ENCODE assay signal across 28 mouse cellular contexts in genomic region chr11:38540097-38540496, GRCm38 (mm10).
"Had no signal": no experiment of that assay in that cellular context is flagged by ENCODE, and none has a peak within 500 bp of the region (broad histone marks: within the 10 kb centered on the region; RNA-seq: fewer than 3 reads in every experiment).

No protein-coding gene starts in this region.

- H3K4me3 ChIP-seq: embryonic facial prominence, embryonic 10.5 days; embryonic facial prominence, embryonic 12.5 days; embryonic facial prominence, embryonic 13.5 days; embryonic facial prominence, embryonic 15.5 days; erythroblast, embryonic 14.5 days; forebrain, embryonic 10.5 days; forebrain, embryonic 12.5 days; forebrain, embryonic 13.5 days; forebrain, embryonic 15.5 days; gastrocnemius, adult 2 months had no signal

- DNase-seq: cerebellum, adult 2 months; cerebellum, adult 8-10 months; cerebellum, adult 9-10 months; cerebellum, adult 9-11 months; cerebellum, postnatal 10 days; cerebellum, postnatal 14 days; cerebellum, postnatal 25 days; cerebellum, postnatal 36 days; embryo, embryonic 11 days; forebrain, postnatal 0 days; gastrocnemius, adult 2 months; gastrocnemius, postnatal 10 days; gastrocnemius, postnatal 14 days; gastrocnemius, postnatal 25 days; gastrocnemius, postnatal 36 days; heart, adult 11 months; heart, adult 18-20 months had no signal

- H3K27me3 ChIP-seq: embryonic facial prominence, embryonic 12.5 days; embryonic facial prominence, embryonic 13.5 days; embryonic facial prominence, embryonic 15.5 days; forebrain, embryonic 12.5 days; forebrain, embryonic 13.5 days; forebrain, embryonic 15.5 days had no signal

- H3K4me1 ChIP-seq: embryonic facial prominence, embryonic 10.5 days; embryonic facial prominence, embryonic 12.5 days; embryonic facial prominence, embryonic 15.5 days; forebrain, embryonic 12.5 days; forebrain, embryonic 13.5 days; forebrain, embryonic 15.5 days had no signal

- H3K9me3 ChIP-seq: embryonic facial prominence, embryonic 10.5 days; embryonic facial prominence, embryonic 12.5 days; embryonic facial prominence, embryonic 13.5 days; embryonic facial prominence, embryonic 15.5 days; forebrain, embryonic 10.5 days; forebrain, embryonic 12.5 days; forebrain, embryonic 13.5 days; forebrain, embryonic 15.5 days had no signal

- H3K27ac ChIP-seq: embryonic facial prominence, embryonic 10.5 days; embryonic facial prominence, embryonic 12.5 days; embryonic facial prominence, embryonic 13.5 days; embryonic facial prominence, embryonic 15.5 days; forebrain, embryonic 10.5 days; forebrain, embryonic 12.5 days; forebrain, embryonic 13.5 days; forebrain, embryonic 15.5 days; gastrocnemius, adult 2 months had no signal

- H3K9ac ChIP-seq: embryonic facial prominence, embryonic 12.5 days; embryonic facial prominence, embryonic 13.5 days; embryonic facial prominence, embryonic 15.5 days; forebrain, embryonic 12.5 days; forebrain, embryonic 13.5 days; forebrain, embryonic 15.5 days; forebrain, postnatal 0 days had no signal

- H3K4me2 ChIP-seq: embryonic facial prominence, embryonic 12.5 days; embryonic facial prominence, embryonic 13.5 days; embryonic facial prominence, embryonic 15.5 days; forebrain, embryonic 12.5 days; forebrain, embryonic 13.5 days; forebrain, embryonic 15.5 days had no signal

- ATAC-seq: forebrain, embryonic 13.5 days; forebrain, embryonic 14.5 days; forebrain, embryonic 15.5 days; forebrain, embryonic 16.5 days; forebrain, postnatal 0 days had no signal

- H3K36me3 ChIP-seq: embryonic facial prominence, embryonic 10.5 days; embryonic facial prominence, embryonic 12.5 days; embryonic facial prominence, embryonic 13.5 days; embryonic facial prominence, embryonic 15.5 days; forebrain, embryonic 10.5 days; forebrain, embryonic 12.5 days; forebrain, embryonic 15.5 days had no signal
